Mouse (Mus musculus): ENCODE measurements around the gene Hdgfl1. TPM values are rescaled to one million over a fixed set of nuclear protein-coding genes. Genes with fewer than 3 reads are reported as not detected.

Gene Hdgfl1
- not detected for polyA plus RNA-seq (2012; fragmentation: generic; extraction: Trizol)

GRCm38 (mm10) chr13:26769955-26770354, at the start of gene Hdgfl1:
Gene Hdgfl1, minus strand, starts transcription at chr13:26770165.

